Comparison of ENCODE assay signal across 8 mouse cellular contexts in the genomic region with DNA sequence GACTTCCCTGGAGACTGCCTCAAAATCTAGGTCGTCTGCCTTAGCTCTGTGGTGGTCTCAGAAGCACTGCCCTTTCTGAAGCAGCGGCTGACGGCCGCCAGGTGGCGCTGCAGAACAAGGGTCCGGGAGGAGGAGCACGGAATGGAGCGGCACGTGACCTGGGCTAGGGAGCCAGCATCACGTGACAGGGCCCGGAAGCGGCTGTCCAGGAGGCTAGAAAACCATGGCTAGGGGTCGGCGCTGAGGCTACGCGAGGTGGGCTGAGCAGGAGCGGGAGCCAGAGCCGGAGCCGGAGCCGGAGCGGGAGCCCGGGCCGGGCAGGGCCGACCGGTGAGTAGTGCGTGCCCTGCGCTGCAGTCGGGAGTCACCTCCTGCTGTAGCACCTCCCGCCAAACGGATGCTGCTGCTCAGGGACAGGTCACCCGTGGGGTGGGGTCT. TPM values are rescaled to one million over a fixed set of nuclear protein-coding genes. Genes with fewer than 3 reads are reported as not detected.
A peak's percentile ranks its signal among the peaks of the same experiment; 100 is the strongest.
DNase-seq lines count a peak whose midpoint lies in the region; ATAC-seq and TF ChIP-seq lines count a peak whose summit lies in the region.

A gene (plus strand): TSS at position 192 of the 438 bp plus-strand sequence.

- no peaks in the 10 kb centered on the region for H3K9me3 ChIP-seq in ES-E14 (ENCODE audit: control insufficient read depth, insufficient read depth, low read depth, low read length)
- no peaks in the 10 kb centered on the region for H3K9me3 ChIP-seq in forebrain, embryonic 16.5 days (ENCODE audit: control insufficient read depth, low read length)
- H3K9me3 ChIP-seq in lung, embryonic 15.5 days: no peaks in the 10 kb centered on the region

- H3K27ac ChIP-seq in ES-E14 (ENCODE audit: insufficient read depth, low read depth, low read length, poor library complexity, severe bottlenecking): no peak within 1 kb of the TSS
- H3K27ac ChIP-seq in forebrain, embryonic 16.5 days (ENCODE audit: low read length): no peak within 1 kb of the TSS
- H3K27ac ChIP-seq in lung, embryonic 15.5 days: no peak within 1 kb of the TSS

- peak within 1 kb of the TSS; percentile 57 for H3K9ac ChIP-seq in ES-E14 (ENCODE audit: insufficient read depth, low read depth, low read length, poor library complexity, severe bottlenecking)
- peak within 1 kb of the TSS; percentile 79 for H3K9ac ChIP-seq in forebrain, embryonic 16.5 days (replicated peaks; ENCODE audit: low read depth, low read length)
- H3K9ac ChIP-seq in lung, embryonic 15.5 days: peak within 1 kb of the TSS; percentile 78

- no peaks in the 10 kb centered on the region; a peak in 1 of 4 replicates for H3K4me1 ChIP-seq in ES-E14 (ENCODE audit: control insufficient read depth in 2 of 2, insufficient read depth in 2 of 2, low read length in 2 of 2, poor library complexity in 1 of 2)
- H3K4me1 ChIP-seq in forebrain, embryonic 16.5 days (replicated peaks; ENCODE audit: control insufficient read depth, insufficient read depth, low read length): peaks cover 8% of the 10 kb centered on the region
- H3K4me1 ChIP-seq in lung, embryonic 15.5 days: peaks cover 7% of the 10 kb centered on the region

- in situ Hi-C loops in ES-E14 (cut with MboI; ENCODE audit: low sequenced_read_pairs in 2 of 2, unreplicated experiment in 2 of 2): loop anchor here (5.0 to 10.0 kb wide), 2 partner anchors 181 to 243 kb away; no protein-coding TSS in a partner anchor

- peak within 1 kb of the TSS; percentile 67 to 70 for H3K4me3 ChIP-seq in ES-E14 (ENCODE audit: insufficient read depth in 1 of 2, low read depth in 1 of 2, low read length in 2 of 2, poor library complexity in 1 of 2, severe bottlenecking in 1 of 2)
- H3K4me3 ChIP-seq in forebrain, embryonic 16.5 days (replicated peaks; ENCODE audit: low read length): peak within 1 kb of the TSS; percentile 77
- H3K4me3 ChIP-seq in lung, embryonic 15.5 days: peak within 1 kb of the TSS; percentile 84

- under 1% methylated on average over 31 of the region's 31 CpGs for WGBS in forebrain, embryonic 16.5 days
- WGBS in lung, embryonic 15.5 days: under 1% methylated on average over 31 of the region's 31 CpGs

- H3K27me3 ChIP-seq in forebrain, embryonic 16.5 days (replicated peaks; ENCODE audit: control insufficient read depth, insufficient read depth, low read length): no peaks in the 10 kb centered on the region
- no peaks in the 10 kb centered on the region for H3K27me3 ChIP-seq in lung, embryonic 15.5 days

- ATAC-seq in forebrain, embryonic 16.5 days: peak; percentile 96
- peak; percentile 93 for ATAC-seq in lung, embryonic 15.5 days (ENCODE audit: borderline replicate concordance, extremely low read depth, low FRiP score, low TSS enrichment)

- peak; percentile 95 for DNase-seq in ES-E14 (ENCODE audit: low read depth, low spot score)
- DNase-seq in cerebellum, adult 11-12 months: peak; percentile 92
- peak; percentile 99 for DNase-seq in heart, postnatal 4 days
- DNase-seq in layer of hippocampus, adult 8-10 months (ENCODE audit: low spot score in 2 of 2): peak; percentile 90 to 92
- DNase-seq in ovary, adult 18-20 months (ENCODE audit: low spot score): peak; percentile 89
- peak; percentile 96 for DNase-seq in thymus, postnatal 0 days (ENCODE audit: low spot score)

- no peaks in the 10 kb centered on the region for H3K36me3 ChIP-seq in ES-E14 (ENCODE audit: control insufficient read depth, insufficient read depth, low read length, poor library complexity, severe bottlenecking)
- no peaks in the 10 kb centered on the region for H3K36me3 ChIP-seq in forebrain, embryonic 16.5 days (ENCODE audit: control insufficient read depth, insufficient read depth)
- no peaks in the 10 kb centered on the region for H3K36me3 ChIP-seq in lung, embryonic 15.5 days

- H3K4me2 ChIP-seq in forebrain, embryonic 16.5 days (ENCODE audit: low read length): peak within 1 kb of the TSS; percentile 71
- H3K4me2 ChIP-seq in lung, embryonic 15.5 days: peak within 1 kb of the TSS; percentile 98

TF ChIP-seq in ES-E14, 5 proteins besides CTCF, POLR2A, EP300 and RAD21:
- TF ChIP-seq MAFK (IDR thresholded peaks at IDR 0.05; ENCODE audit: insufficient read depth, low read depth, low read length) (no peak), CHD2 (IDR thresholded peaks at IDR 0.05; ENCODE audit: low read depth, low read length) (no peak), HCFC1 (IDR thresholded peaks at IDR 0.05; ENCODE audit: borderline replicate concordance, insufficient read depth, low read length) (peak; percentile 63), ZC3H11A (IDR thresholded peaks at IDR 0.05; ENCODE audit: borderline replicate concordance, low read depth, low read length) (peak; percentile 97), ZNF384 (IDR thresholded peaks at IDR 0.05; ENCODE audit: low read depth, low read length) (no peak)
TF ChIP-seq in ES-E14: peak in this region for 2.

RNA-seq across cellular contexts. Expression of the gene that starts here (rescaled TPM):
- 7.4 and 11.8 TPM in 2 replicates for total RNA-seq in ES-E14 (2012; rRNA removed)
- 2.2 and 3.3 TPM in 2 replicates for polyA plus RNA-seq in forebrain, embryonic 16.5 days (2015; fragmentation: Nextera tagmentation; extraction: Ambion mirVana)
- total RNA-seq in heart, postnatal 4 days (2021): 10 to 100 TPM; 11.6 to 12.0 TPM
- 10 to 100 TPM; 48.4 to 60.7 (median 57.1) TPM for total RNA-seq in layer of hippocampus, adult 8-10 months (2022)
- 2.0 and 2.6 TPM in 2 replicates for polyA plus RNA-seq in lung, embryonic 15.5 days (2015; fragmentation: Nextera tagmentation; extraction: Ambion mirVana)
- 4.2 TPM in 2 replicates for polyA plus RNA-seq in thymus, postnatal 0 days (2015; fragmentation: Nextera tagmentation; extraction: Ambion mirVana)
